Mouse (Mus musculus) bone marrow, adult 2 months (tissue): ENCODE results near the gene Mettl27. TPM values are rescaled to one million over a fixed set of nuclear protein-coding genes. Genes with fewer than 3 reads are reported as not detected.
A peak's percentile ranks its signal among the peaks of the same experiment; 100 is the strongest.

Source experiments
- H3K27ac ChIP-seq: fragments of 200-500 bp; 2 replicates; pipeline ENCODE4 v1.5.1; 2012; ENCODE audit warnings: low read depth, mild to moderate bottlenecking, control low read depth, inconsistent platforms, low read length; ENCODE audit not compliant: control insufficient read depth, poor library complexity, insufficient read depth
- H3K4me1 ChIP-seq: fragments of 200-500 bp; 2 replicates; pipeline ENCODE4 v1.6.1; 2011; ENCODE audit warnings: low read length; ENCODE audit not compliant: control insufficient read depth, insufficient read depth
- H3K4me3 ChIP-seq: fragments of 200-500 bp; replicated peaks from 2 replicates; pipeline ENCODE3; 2011; ENCODE audit warnings: mild to moderate bottlenecking, low read depth, low read length, control low read depth; ENCODE audit not compliant: control insufficient read depth
- CTCF ChIP-seq: fragments of 200-500 bp; IDR thresholded peaks from 2 replicates; pipeline ENCODE4 v1.5.1; 2011; ENCODE audit warnings: low read length, control low read depth; ENCODE audit not compliant: control insufficient read depth, insufficient read depth
- POLR2A ChIP-seq: fragments of 200-500 bp; IDR thresholded peaks from 2 replicates; pipeline ENCODE4 v1.6.1; 2011; ENCODE audit warnings: low read depth, mild to moderate bottlenecking, control low read depth, low read length, borderline replicate concordance; ENCODE audit not compliant: control insufficient read depth
- WGBS: fragments of 180-500 bp; shearing (Covaris S2); methylation state at CpG from one replicate; pipeline ENCODE4 v1.1.7; 2018; 5-methylcytosine and 5-hydroxymethylcytosine counted together
- polyA plus RNA-seq: library from polyadenylated mRNA; stranded (reverse); fragments of >200 nt; gene quantifications from 2 replicates; pipeline ENCODE4 v1.2.4, GENCODE M21; 2011; ENCODE audit warnings: low replicate concordance; ENCODE audit not compliant: missing spikeins, insufficient read depth, insufficient read length

The Mettl27 gene
- polyA plus RNA-seq, result 9.9 and 11.4 TPM in 2 replicates

- peak within 1 kb of the TSS; percentile 90 for H3K27ac ChIP-seq
Measured at GRCm38 (mm10) chr5:134932179-134932902, at the start of gene Mettl27. Mettl27 (plus strand) TSS chr5:134932368.

GRCm38 (mm10) chr5:134883077-134883476 lies 49.1 kb upstream of the Mettl27 start:
- TF ChIP-seq CTCF (no peak), POLR2A (no peak)
- WGBS, result 60% methylated on average over 3 of the region's 3 CpGs
- Histone ChIP-seq H3K27ac (no peak overlapping the region), H3K4me1 (no peaks in the 10 kb centered on the region), H3K4me3 (no peak overlapping the region)

More at GRCm38 (mm10) chr5:134932179-134932902, at the start of gene Mettl27:
- WGBS, result under 1% methylated on average over 41 of the region's 41 CpGs
- no peaks in the 10 kb centered on the region for H3K4me1 ChIP-seq
- TF ChIP-seq CTCF, result no peak
- TF ChIP-seq POLR2A, result peak; percentile 49; the same call in 1 of the 2 replicates
- H3K4me3 ChIP-seq, result peak within 1 kb of the TSS; percentile 85

GRCm38 (mm10) chr5:134887447-134888335 lies 44.5 kb upstream of the Mettl27 start:
- H3K27ac ChIP-seq, result no peak overlapping the region
- H3K4me1 ChIP-seq, result no peaks in the 10 kb centered on the region
- 41% methylated on average over 18 of the region's 18 CpGs for WGBS
- TF ChIP-seq POLR2A (no peak), CTCF (no peak)
- H3K4me3 ChIP-seq, result no peak overlapping the region

- no peak for TF ChIP-seq CTCF
- no peak for TF ChIP-seq POLR2A
- Histone ChIP-seq H3K4me3 (no peak overlapping the region), H3K27ac (no peak overlapping the region), H3K4me1 (no peaks in the 10 kb centered on the region)
- 84% methylated on average over 7 of the region's 7 CpGs for WGBS
Measured at GRCm38 (mm10) chr5:134888505-134888904, 43.7 kb upstream of the Mettl27 start.

GRCm38 (mm10) chr5:134890601-134891054 lies 41.5 kb upstream of the Mettl27 start:
- WGBS, result 83% methylated on average over 6 of the region's 6 CpGs
- TF ChIP-seq CTCF (no peak), POLR2A (no peak)
- no peak overlapping the region for H3K4me3 ChIP-seq
- no peak overlapping the region for H3K27ac ChIP-seq
- H3K4me1 ChIP-seq, result no peaks in the 10 kb centered on the region

GRCm38 (mm10) chr5:134891552-134891951 lies 40.6 kb upstream of the Mettl27 start:
- 50% methylated on average over 8 of the region's 8 CpGs for WGBS
- no peak for TF ChIP-seq CTCF
- no peak for TF ChIP-seq POLR2A
- Histone ChIP-seq H3K27ac (no peak overlapping the region), H3K4me1 (no peaks in the 10 kb centered on the region), H3K4me3 (no peak overlapping the region)

GRCm38 (mm10) chr5:134892717-134893116 lies 39.5 kb upstream of the Mettl27 start:
- Histone ChIP-seq H3K27ac (no peak overlapping the region), H3K4me3 (no peak overlapping the region), H3K4me1 (no peaks in the 10 kb centered on the region)
- 74% methylated on average over 5 of the region's 5 CpGs for WGBS
- TF ChIP-seq POLR2A (no peak), CTCF (no peak)

- Histone ChIP-seq H3K4me3 (no peak overlapping the region), H3K27ac (no peak overlapping the region), H3K4me1 (no peaks in the 10 kb centered on the region)
- 80% methylated on average over 8 of the region's 8 CpGs for WGBS
- TF ChIP-seq CTCF, result no peak
- no peak for TF ChIP-seq POLR2A
Measured at GRCm38 (mm10) chr5:134895291-134895690, 36.9 kb upstream of the Mettl27 start.
